Mouse (Mus musculus) liver, embryonic 14.5 days (tissue): ENCODE measurements at regions not wholly inside any gene's neighbourhood (a gene's known extent, or its start where the extent isn't known, plus 50 kb on each side); places are given as distances from the start of the nearest gene placed in this dataset.

Source experiments
- CTCF ChIP-seq: IDR thresholded peaks from 2 replicates; pipeline ENCODE4 v1.5.1; 2016; ENCODE audit warnings: antibody characterized with exemption, low read depth, control low read depth
- EP300 ChIP-seq: IDR thresholded peaks from 2 replicates; pipeline ENCODE4 v1.6.1; 2016; ENCODE audit warnings: antibody characterized with exemption, low read depth

GRCm38 (mm10) chr7:40622811-40623210 lies 275.3 kb upstream of the Vstm2b start:
- TF ChIP-seq CTCF (no peak), EP300 (no peak)
